Mouse (Mus musculus): ENCODE measurements around the gene Rspry1. TPM values are rescaled to one million over a fixed set of nuclear protein-coding genes. Genes with fewer than 3 reads are reported as not detected.

Rspry1 gene
- polyA plus RNA-seq, 1 experiment from 2014 or later: 15.2 TPM

- Histone ChIP-seq H3K4me3 (ENCODE audit: low read depth, low read length) (no peak overlapping the region), H3K9me3 (ENCODE audit: control insufficient read depth, low read length) (no peaks in the 10 kb centered on the region), H3K4me1 (replicated peaks; ENCODE audit: control insufficient read depth, insufficient read depth) (no peaks in the 10 kb centered on the region), H3K4me2 (replicated peaks; ENCODE audit: low read depth) (no peak overlapping the region), H3K27ac (replicated peaks) (no peak overlapping the region), H3K9ac (ENCODE audit: low read length) (no peak overlapping the region), H3K36me3 (ENCODE audit: control insufficient read depth, insufficient read depth, low read length) (no peaks in the 10 kb centered on the region), H3K27me3 (ENCODE audit: control insufficient read depth, insufficient read depth, low read length) (peaks cover under 1% of the 10 kb centered on the region; the same call in 1 of the 2 replicates)
- no peak for ATAC-seq (ENCODE audit: low FRiP score, low TSS enrichment)
- no peak for DNase-seq (ENCODE audit: low spot score)
- 69% methylated on average over 3 of the region's 3 CpGs for WGBS
- TF ChIP-seq EP300 (optimal IDR thresholded peaks at IDR 0.05): no peak
- no peak for TF ChIP-seq CTCF (IDR thresholded peaks at IDR 0.05; ENCODE audit: low read depth)
Observed at GRCm38 (mm10) chr8:94702156-94702555, 100.4 kb downstream of the Rspry1 start.

- H3K4me1 ChIP-seq (replicated peaks; ENCODE audit: control insufficient read depth, insufficient read depth): no peaks in the 10 kb centered on the region
- no peaks in the 10 kb centered on the region for H3K36me3 ChIP-seq (ENCODE audit: control insufficient read depth, insufficient read depth, low read length)
- peak; percentile 60 for ATAC-seq (ENCODE audit: low FRiP score, low TSS enrichment)
- under 1% methylated on average over 35 of the region's 35 CpGs for WGBS
- H3K4me3 ChIP-seq (ENCODE audit: low read depth, low read length): peak overlapping the region; percentile 32
- peak; percentile 82 for DNase-seq (ENCODE audit: low spot score)
- H3K9ac ChIP-seq (ENCODE audit: low read length): no peak overlapping the region
- peak overlapping the region; percentile 56 for H3K4me2 ChIP-seq (replicated peaks; ENCODE audit: low read depth)
- H3K9me3 ChIP-seq (ENCODE audit: control insufficient read depth, low read length): no peaks in the 10 kb centered on the region
- H3K27ac ChIP-seq (replicated peaks): 0 out of 2 replicates have a peak overlapping the region, but pooled peaks have one; percentile 18
- H3K27me3 ChIP-seq (ENCODE audit: control insufficient read depth, insufficient read depth, low read length): no peaks in the 10 kb centered on the region
- TF ChIP-seq EP300 (optimal IDR thresholded peaks at IDR 0.05): no peak
- peak; percentile 97 for TF ChIP-seq CTCF (IDR thresholded peaks at IDR 0.05; ENCODE audit: low read depth)
Observed at GRCm38 (mm10) chr8:94702844-94703813, 101.4 kb downstream of the Rspry1 start.

GRCm38 (mm10) chr8:94703972-94704668 is 102.4 kb downstream of the Rspry1 start:
- peak overlapping the region; percentile 56 for H3K4me2 ChIP-seq (replicated peaks; ENCODE audit: low read depth)
- H3K27ac ChIP-seq (replicated peaks): no peak overlapping the region
- peak overlapping the region; percentile 33 for H3K4me3 ChIP-seq (ENCODE audit: low read depth, low read length)
- no peak for TF ChIP-seq EP300 (optimal IDR thresholded peaks at IDR 0.05)
- peak; percentile 94 for TF ChIP-seq CTCF (IDR thresholded peaks at IDR 0.05; ENCODE audit: low read depth)
- no peaks in the 10 kb centered on the region for H3K4me1 ChIP-seq (replicated peaks; ENCODE audit: control insufficient read depth, insufficient read depth)
- no peaks in the 10 kb centered on the region for H3K27me3 ChIP-seq (ENCODE audit: control insufficient read depth, insufficient read depth, low read length)
- H3K9ac ChIP-seq (ENCODE audit: low read length): peak overlapping the region; percentile 28; the same call in 1 of the 2 replicates
- DNase-seq (ENCODE audit: low spot score): peak; percentile 96
- H3K9me3 ChIP-seq (ENCODE audit: control insufficient read depth, low read length): no peaks in the 10 kb centered on the region
- WGBS: under 1% methylated on average over 35 of the region's 35 CpGs
- no peaks in the 10 kb centered on the region for H3K36me3 ChIP-seq (ENCODE audit: control insufficient read depth, insufficient read depth, low read length)
- peak; percentile 88 for ATAC-seq (ENCODE audit: low FRiP score, low TSS enrichment)

GRCm38 (mm10) chr8:94704669-94704984 is 102.9 kb downstream of the Rspry1 start:
- H3K4me3 ChIP-seq (ENCODE audit: low read depth, low read length): peak overlapping the region; percentile 33; the same call in 1 of the 2 replicates
- WGBS: 16% methylated on average over 9 of the region's 9 CpGs
- no peaks in the 10 kb centered on the region for H3K9me3 ChIP-seq (ENCODE audit: control insufficient read depth, low read length)
- TF ChIP-seq CTCF (IDR thresholded peaks at IDR 0.05; ENCODE audit: low read depth) (no peak), EP300 (optimal IDR thresholded peaks at IDR 0.05) (no peak)
- ATAC-seq (ENCODE audit: low FRiP score, low TSS enrichment) (no peak), DNase-seq (ENCODE audit: low spot score) (no peak)
- H3K4me2 ChIP-seq (replicated peaks; ENCODE audit: low read depth): peak overlapping the region; percentile 55
- H3K4me1 ChIP-seq (replicated peaks; ENCODE audit: control insufficient read depth, insufficient read depth): no peaks in the 10 kb centered on the region
- peak overlapping the region; percentile 28; the same call in 1 of the 2 replicates for H3K9ac ChIP-seq (ENCODE audit: low read length)
- H3K27ac ChIP-seq (replicated peaks): no peak overlapping the region
- H3K36me3 ChIP-seq (ENCODE audit: control insufficient read depth, insufficient read depth, low read length): no peaks in the 10 kb centered on the region
- H3K27me3 ChIP-seq (ENCODE audit: control insufficient read depth, insufficient read depth, low read length): no peaks in the 10 kb centered on the region

GRCm38 (mm10) chr8:94705581-94706245 is 104.0 kb downstream of the Rspry1 start:
- no peak overlapping the region for H3K27ac ChIP-seq (replicated peaks)
- DNase-seq (ENCODE audit: low spot score) (no peak), ATAC-seq (ENCODE audit: low FRiP score, low TSS enrichment) (no peak)
- no peak overlapping the region for H3K9ac ChIP-seq (ENCODE audit: low read length)
- TF ChIP-seq CTCF (IDR thresholded peaks at IDR 0.05; ENCODE audit: low read depth): no peak
- TF ChIP-seq EP300 (optimal IDR thresholded peaks at IDR 0.05): no peak
- H3K4me1 ChIP-seq (replicated peaks; ENCODE audit: control insufficient read depth, insufficient read depth): no peaks in the 10 kb centered on the region
- WGBS: 78% methylated on average over 10 of the region's 10 CpGs
- no peaks in the 10 kb centered on the region for H3K9me3 ChIP-seq (ENCODE audit: control insufficient read depth, low read length)
- H3K27me3 ChIP-seq (ENCODE audit: control insufficient read depth, insufficient read depth, low read length): no peaks in the 10 kb centered on the region
- H3K4me3 ChIP-seq (ENCODE audit: low read depth, low read length): no peak overlapping the region
- no peak overlapping the region for H3K4me2 ChIP-seq (replicated peaks; ENCODE audit: low read depth)
- H3K36me3 ChIP-seq (ENCODE audit: control insufficient read depth, insufficient read depth, low read length): no peaks in the 10 kb centered on the region

All from stomach, postnatal 0 days (tissue).